Mouse (Mus musculus) urinary bladder, postnatal 10 days (tissue): Measurements from ENCODE around the gene G6pc.
"Not testable (repeated sequence)": the region's sequence is repeated elsewhere in the genome, so short reads cannot be mapped to it uniquely, and the experiment has no call there.

Experiments used
- DNase-seq: peaks from one replicate; pipeline ENCODE4 v3.0.0; 2022; ENCODE audit warnings: low spot score

The G6pc gene

DNA sequence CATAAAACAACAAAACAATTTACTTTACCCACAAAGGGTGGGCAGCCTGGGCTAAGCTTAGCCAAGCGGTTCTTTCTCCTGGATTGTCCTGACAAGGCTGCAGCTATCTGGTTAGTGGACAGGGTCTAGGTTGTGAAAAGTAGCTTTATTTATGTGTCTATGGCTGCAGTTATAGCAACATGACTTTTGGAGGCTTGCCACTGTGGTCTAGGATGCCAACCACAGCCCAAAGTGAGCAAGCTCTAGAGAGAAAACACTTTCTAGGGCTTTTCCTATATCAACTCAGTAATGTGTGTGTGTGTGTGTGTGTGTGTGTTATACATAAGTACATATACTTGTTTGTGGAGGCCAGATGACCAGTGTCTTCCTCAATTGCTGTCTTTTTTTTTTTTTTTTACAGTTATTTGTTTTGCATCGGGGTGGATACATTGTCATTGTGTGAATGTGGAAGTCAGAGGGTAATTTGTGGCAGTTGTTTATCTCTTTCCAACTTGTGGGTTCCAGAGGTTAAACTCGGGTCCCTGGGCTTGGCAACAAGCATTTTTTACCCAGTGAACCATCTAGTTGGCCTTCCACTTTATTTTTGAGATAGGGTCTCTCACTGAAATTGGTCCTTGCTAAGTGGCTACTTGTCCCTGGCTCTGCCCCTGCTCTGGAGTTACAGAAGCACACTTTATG lies 9.7 kb upstream of the G6pc start:
- no peak for DNase-seq

DNA sequence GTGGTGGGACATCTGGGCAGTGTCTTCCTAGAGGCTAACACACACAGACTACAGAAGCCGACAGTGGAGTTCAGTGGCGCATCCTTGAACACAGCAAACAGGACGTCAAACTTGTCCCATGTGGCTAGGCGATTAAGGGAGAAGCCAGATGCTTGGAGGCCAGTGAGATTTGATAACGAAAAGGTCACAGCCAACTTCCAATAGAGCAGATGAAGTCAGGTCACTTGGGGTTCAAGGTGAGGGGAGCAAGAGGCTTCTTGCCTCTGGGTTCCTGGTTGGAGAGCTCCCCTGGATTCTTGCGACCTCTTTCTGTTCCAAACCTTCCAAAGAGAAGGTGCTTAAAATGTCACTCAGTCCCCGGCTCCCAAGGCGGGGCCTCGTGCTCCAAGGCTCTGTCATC lies 7.6 kb upstream of the G6pc start:
- no peak for DNase-seq

DNA sequence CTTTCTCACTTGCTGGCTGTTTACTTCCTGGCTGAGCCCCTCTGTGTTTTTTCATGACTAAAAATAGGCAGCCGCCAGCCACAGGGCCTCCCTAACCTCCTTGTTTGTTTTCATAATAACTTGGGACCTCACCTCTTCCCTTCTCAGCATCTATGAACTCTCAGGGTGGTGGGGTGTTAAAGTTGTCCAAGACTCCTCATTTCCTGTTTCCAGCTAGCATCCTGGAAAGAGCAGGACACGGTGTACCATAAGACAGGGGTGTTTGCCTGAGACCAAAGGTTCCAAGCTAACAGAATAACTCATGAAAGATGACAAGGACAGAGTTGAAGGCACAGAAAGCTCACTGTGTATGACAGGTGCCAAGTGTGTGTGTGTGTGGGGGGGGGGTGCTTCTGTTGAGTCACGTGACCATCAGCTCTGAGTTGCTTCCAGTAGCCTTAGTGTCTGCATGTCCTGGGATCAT lies 6.7 kb upstream of the G6pc start:
- DNase-seq = no peak

DNA sequence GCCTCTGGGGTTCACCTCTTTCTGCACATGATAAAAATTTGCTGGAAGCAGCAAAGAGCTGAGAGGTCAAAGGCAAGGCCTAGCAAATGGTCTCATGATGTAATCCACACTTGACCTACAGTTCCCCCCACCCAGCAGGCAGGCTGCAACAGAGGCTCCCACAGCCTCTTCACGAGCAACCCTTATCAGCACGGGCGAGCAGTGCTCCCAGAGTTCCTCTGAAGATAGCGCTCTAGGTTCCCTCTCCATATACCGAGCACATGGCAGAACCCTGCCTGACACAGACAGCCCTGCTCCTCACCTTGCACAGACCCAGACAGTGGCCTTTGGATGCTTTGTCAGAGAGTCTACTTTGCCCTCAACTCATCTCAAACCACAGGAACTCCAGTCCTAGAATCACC lies 2.8 kb upstream of the G6pc start:
- DNase-seq = no peak

GRCm38 (mm10) chr11:101370141-101370540 lies 2.8 kb downstream of the G6pc start:
- no peak for DNase-seq

DNA sequence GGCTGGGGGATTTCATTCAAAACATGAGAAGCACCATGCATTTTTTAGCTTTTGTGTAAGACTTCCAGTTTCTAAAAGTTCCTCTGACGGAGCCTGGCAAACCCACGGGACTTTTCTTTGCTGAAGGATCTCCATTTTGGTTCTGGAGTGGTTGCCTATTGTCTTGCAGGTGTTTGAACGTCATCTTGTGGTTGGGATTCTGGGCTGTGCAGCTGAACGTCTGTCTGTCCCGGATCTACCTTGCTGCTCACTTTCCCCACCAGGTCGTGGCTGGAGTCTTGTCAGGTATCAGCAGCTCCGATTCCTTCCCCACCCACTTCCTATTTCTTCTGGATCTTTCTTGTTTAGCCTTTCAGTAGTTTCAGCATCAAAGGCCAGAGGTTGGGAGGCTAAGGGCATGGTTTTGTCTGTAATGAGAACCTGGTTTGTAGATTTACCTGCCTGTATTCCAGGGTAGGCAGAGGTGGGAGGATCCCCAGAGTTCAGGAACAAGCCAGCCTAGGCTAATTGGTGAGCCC lies 7.1 kb downstream of the G6pc start:
- no peak for DNase-seq

DNA sequence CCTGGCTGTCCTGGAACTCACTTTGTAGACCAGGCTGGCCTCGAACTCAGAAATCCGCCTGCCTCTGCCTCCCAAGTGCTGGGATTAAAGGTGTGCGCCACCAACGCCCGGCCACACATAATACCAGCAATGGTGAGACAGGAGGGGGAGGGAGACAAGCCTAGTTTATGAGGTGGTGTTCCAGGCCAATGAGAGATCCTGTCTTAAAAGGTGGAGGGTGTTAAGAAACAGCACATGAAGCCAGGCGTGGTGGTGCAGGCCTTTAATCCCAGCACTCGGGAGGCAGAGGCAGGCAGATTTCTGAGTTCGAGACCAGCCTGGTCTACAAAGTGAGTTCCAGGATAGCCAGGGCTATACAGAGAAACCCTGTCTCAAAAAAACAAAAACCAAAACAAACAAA lies 10.8 kb downstream of the G6pc start:
- DNase-seq = not testable (repeated sequence)

- no peak for DNase-seq
Observed at GRCm38 (mm10) chr11:101378926-101379325, 11.6 kb downstream of the G6pc start.

DNA sequence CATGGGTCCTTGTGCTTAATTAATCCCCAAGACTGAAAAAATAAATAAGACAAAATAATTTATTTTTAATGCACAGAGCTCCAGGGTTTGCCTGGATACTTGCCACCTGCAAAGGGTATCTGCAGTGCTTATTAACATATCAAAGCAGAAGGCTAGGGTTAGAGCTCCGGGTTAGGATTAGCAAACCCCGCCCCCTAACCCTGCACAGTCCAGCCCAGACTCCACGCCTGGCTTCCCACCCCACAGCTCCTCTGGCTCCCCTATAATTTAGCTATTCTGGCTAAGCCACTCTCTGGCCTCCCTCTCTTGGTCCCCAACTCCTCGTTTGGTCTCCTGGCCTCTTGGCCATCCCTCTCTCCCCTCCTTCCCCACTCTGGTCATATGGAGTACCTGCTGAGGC lies 14.5 kb downstream of the G6pc start:
- no peak for DNase-seq

GRCm38 (mm10) chr11:101395110-101395509 lies 27.7 kb downstream of the G6pc start:
- no peak for DNase-seq

GRCm38 (mm10) chr11:101415306-101415705 lies 47.9 kb downstream of the G6pc start:
- DNase-seq = no peak

DNA sequence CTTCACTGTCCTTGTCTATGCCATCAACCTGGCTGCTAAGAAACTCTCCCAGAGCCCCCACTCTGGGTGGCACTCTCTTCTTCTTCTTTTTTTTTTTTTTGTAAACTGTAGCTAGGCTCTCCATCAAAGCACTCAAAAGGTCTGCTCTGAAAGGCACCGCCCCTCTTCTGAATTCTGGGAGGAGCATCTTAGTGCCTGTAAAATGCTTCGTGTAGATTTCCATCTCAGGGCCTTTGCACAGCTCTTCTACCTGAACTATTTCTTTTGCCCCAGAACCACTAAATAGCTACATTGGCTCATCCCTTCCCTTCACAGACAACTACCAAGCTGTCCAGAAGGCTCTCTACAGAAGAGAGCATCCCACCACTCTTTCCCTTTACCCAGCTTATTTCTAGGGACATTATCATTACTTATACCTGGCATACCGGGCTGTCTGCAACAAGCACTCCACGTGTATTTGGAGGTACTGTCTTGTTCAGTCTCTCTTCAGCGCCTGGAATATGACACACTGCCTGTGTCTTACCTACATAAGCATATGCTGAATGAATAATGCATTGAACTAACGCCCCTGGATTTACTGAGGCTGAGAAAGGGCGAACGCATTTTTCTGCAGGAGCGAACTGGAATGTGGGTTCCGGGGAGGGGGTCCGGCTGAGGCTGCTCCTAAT lies 49.2 kb downstream of the G6pc start:
- no peak for DNase-seq

DNA sequence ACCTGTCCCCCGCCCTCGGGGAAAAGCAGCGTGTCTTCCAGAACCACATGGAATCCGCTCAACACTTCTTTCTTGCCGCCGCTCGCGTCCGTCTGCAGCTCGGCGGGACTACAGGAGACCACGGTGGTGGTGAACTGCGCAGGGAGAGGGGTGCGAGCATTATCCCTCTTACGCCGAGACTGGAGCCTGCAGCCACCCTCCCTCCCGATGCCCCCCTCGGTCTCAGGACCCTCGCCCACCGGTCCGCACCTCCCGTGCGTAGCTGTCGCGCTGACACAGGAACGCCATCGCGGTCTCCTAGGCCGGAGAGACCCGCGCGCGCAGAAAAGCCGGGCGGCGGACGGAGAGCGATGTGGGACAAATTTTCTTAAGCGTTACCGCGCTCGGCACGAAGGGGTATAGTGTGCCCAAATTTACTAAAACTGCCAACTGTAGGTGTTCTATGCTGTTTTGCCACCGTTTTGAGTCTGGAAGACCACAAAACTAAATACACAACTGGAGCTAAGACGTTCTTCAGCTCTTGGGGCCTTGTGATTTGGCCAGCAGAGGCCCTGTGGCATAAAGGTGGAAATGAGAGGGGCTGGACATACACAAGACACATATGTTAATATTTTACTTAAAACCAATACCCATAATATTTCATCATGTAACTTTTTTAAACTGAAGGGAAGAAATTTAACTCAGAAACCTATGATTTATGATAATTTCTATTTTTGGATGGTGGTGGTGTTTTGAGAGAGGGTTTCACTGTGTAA lies 49.9 kb downstream of the G6pc start, which contains the start of gene Aarsd1:
Gene Aarsd1, minus strand, starts transcription at position 515 of the 755 bp plus-strand sequence.
- DNase-seq = peak; percentile 70

DNA sequence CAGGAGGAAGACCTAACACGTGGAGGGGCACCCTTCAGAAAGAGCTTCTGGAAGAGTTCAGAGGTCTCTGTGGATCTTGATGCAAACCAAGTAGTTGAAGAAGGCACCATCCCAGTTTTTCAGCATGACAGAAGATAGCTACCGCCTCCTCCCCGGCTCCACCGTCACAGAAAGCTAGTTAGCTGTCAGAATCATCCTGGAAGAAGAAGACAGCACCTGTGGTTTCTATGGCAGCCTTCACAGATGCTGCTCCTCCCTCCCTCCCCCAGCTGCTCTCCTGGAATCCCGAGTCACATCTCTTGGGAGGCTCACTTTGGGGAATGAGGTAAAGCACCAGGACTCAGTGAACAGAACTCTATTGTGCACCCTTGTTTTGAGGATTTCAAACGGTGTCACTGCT lies 51.6 kb downstream of the G6pc start:
- no peak for DNase-seq

- no peak for DNase-seq
Observed at GRCm38 (mm10) chr11:101419610-101420009, 52.2 kb downstream of the G6pc start.

- DNase-seq = no peak
Observed at GRCm38 (mm10) chr11:101420148-101420547, 52.8 kb downstream of the G6pc start.

- DNase-seq = no peak
Observed at GRCm38 (mm10) chr11:101424105-101424851, 56.9 kb downstream of the G6pc start, which contains the start of gene Gm27029. Gene Gm27029 (minus strand): TSS chr11:101424796.

DNA sequence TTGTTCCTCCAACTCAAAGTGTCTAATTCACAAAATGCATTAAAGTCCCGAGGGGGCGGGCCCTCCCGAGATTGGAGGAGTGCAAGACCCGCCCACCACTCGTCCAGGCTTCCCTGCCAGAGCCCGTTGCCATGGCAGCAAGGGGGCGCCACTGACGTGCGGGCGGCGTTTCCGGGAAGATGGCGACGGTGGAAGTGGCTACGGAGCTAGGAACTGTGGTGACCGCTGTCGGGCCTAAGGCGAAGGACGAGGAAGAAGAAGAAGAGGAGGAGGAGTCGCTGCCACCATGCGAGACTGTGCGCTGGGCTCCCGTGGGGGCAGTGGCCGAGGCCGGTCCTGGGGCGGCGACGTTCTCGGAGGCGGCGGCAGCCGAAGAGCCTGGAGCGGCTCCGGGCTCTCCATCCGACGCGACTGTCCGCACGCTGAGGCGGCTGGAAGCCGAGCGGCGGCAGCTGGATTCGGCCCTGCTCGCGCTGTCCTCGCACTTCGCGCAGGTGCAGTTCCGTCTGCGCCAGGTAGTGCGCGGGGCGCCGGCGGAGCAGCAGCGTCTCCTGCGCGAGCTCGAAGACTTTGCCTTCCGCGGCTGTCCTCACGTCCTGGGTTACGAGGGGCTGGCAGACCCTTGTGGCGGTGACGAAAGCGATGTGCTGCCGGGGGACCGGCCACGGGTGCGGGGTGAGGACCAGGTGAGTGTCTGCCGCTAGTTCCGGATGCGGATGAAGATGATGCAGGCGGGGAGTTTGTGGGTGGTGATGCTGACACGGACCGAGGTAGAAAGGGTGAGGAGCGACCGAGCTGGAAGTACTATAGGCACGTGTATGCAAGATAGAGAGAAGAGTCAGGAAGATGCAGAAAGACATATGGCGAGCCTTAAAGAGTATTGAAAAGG lies 57.8 kb downstream of the G6pc start, which contains the start of the genes Rundc1 and Ptges3l:
Gene Rundc1, plus strand, starts transcription at position 161 of the 889 bp plus-strand sequence.
Gene Ptges3l, minus strand, starts transcription at position 409 of the 889 bp plus-strand sequence.
- peak; percentile 98 for DNase-seq

DNA sequence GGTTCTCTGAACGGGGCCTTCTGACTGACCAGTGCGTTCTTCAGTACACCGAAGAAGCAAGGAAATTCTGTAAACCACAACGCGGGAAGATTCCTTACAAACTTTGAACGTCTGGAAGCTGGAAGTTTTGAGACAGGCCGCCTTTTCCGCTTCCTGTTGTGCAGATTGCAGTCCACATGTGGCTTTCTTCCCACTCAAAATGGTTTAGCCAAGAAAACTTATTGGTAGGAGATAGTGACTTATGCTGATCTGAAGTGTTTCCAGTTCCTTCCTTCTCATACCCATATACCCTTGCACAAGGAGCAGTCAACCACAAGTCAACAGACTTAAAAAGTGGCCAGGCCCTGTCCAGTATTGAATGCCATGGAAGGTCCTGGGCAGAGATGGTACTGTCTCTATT lies 58.8 kb downstream of the G6pc start:
- DNase-seq = no peak
